Mouse (Mus musculus) hindbrain, embryonic 15.5 days (tissue): ENCODE data around the gene Pdzd2. TPM values are rescaled to one million over a fixed set of nuclear protein-coding genes. Genes with fewer than 3 reads are reported as not detected.
A peak's percentile ranks its signal among the peaks of the same experiment; 100 is the strongest.

ENCODE experiments used
- ATAC-seq: fragments of 200-750 bp; cut with Nextera tagmentation; 2 replicates; pipeline ENCODE4 v1.8.0; 2017; ENCODE audit warnings: low read depth, moderate number of reproducible peaks, moderate TSS enrichment; ENCODE audit not compliant: low FRiP score
- H3K27ac ChIP-seq: fragments of 300-500 bp; sonication (generic); replicated peaks from 2 replicates; pipeline ENCODE4 v1.5.1; 2015; ENCODE audit warnings: mild to moderate bottlenecking, inconsistent platforms
- H3K27me3 ChIP-seq: fragments of 300-500 bp; sonication (generic); 2 replicates; pipeline ENCODE4 v1.6.1; 2015; ENCODE audit warnings: control low read depth, inconsistent platforms
- H3K36me3 ChIP-seq: fragments of 300-500 bp; sonication (generic); 2 replicates; pipeline ENCODE4 v1.6.1; 2015; ENCODE audit warnings: control low read depth, inconsistent platforms
- H3K4me1 ChIP-seq: fragments of 300-500 bp; sonication (generic); replicated peaks from 2 replicates; pipeline ENCODE4 v1.6.1; 2015; ENCODE audit warnings: control low read depth, inconsistent platforms
- H3K4me2 ChIP-seq: fragments of 300-500 bp; sonication (generic); 2 replicates; pipeline ENCODE4 v1.6.1; 2015; ENCODE audit warnings: moderate library complexity, mild to moderate bottlenecking, inconsistent platforms
- H3K4me3 ChIP-seq: fragments of 300-500 bp; sonication (generic); 2 replicates; pipeline ENCODE4 v1.5.1; 2015; ENCODE audit warnings: mild to moderate bottlenecking, inconsistent platforms
- H3K9ac ChIP-seq: fragments of 300-500 bp; sonication (generic); 2 replicates; pipeline ENCODE4 v1.6.1; 2015; ENCODE audit warnings: inconsistent platforms
- H3K9me3 ChIP-seq: fragments of 300-500 bp; sonication (generic); 2 replicates; pipeline ENCODE4 v1.6.1; 2016; ENCODE audit warnings: control low read depth, inconsistent platforms
- WGBS: fragments of 180-500 bp; shearing (Covaris S2); methylation state at CpG from one replicate; pipeline ENCODE4 v1.1.7; 2015; 5-methylcytosine and 5-hydroxymethylcytosine counted together
- polyA plus RNA-seq: library from polyadenylated mRNA; unstranded; fragments of >200 nt; fragmentation: Nextera tagmentation; extraction: Ambion mirVana; gene quantifications from 2 replicates; pipeline ENCODE4 v1.2.1, GENCODE M21; 2015

Gene Pdzd2
- polyA plus RNA-seq, 1 experiment from 2014 or later: 16.9 TPM

GRCm38 (mm10) chr15:12360519-12361212 is 379.1 kb downstream of the Pdzd2 start:
- ATAC-seq: no peak
- Histone ChIP-seq H3K36me3 (0 out of 2 replicates have a peak, but pooled peaks cover 4% of the 10 kb centered on the region), H3K9ac (no peak overlapping the region), H3K4me2 (no peak overlapping the region), H3K4me1 (peaks cover 7% of the 10 kb centered on the region), H3K9me3 (no peaks in the 10 kb centered on the region), H3K27ac (no peak overlapping the region), H3K4me3 (no peak overlapping the region), H3K27me3 (no peaks in the 10 kb centered on the region)
- WGBS: 83% methylated on average over 19 of the region's 19 CpGs

GRCm38 (mm10) chr15:12358384-12358783 is 381.3 kb downstream of the Pdzd2 start:
- H3K9ac ChIP-seq: no peak overlapping the region
- H3K27ac ChIP-seq: no peak overlapping the region
- peaks cover 14% of the 10 kb centered on the region for H3K36me3 ChIP-seq
- H3K4me3 ChIP-seq: no peak overlapping the region
- H3K9me3 ChIP-seq: no peaks in the 10 kb centered on the region
- WGBS: 99% methylated on average over 5 of the region's 5 CpGs
- H3K4me2 ChIP-seq: no peak overlapping the region
- no peaks in the 10 kb centered on the region for H3K4me1 ChIP-seq
- no peak for ATAC-seq
- H3K27me3 ChIP-seq: no peaks in the 10 kb centered on the region

- no peak for ATAC-seq
- H3K36me3 ChIP-seq: peaks cover 21% of the 10 kb centered on the region
- no peak overlapping the region for H3K4me2 ChIP-seq
- H3K27me3 ChIP-seq: no peaks in the 10 kb centered on the region
- H3K4me3 ChIP-seq: no peak overlapping the region
- no peak overlapping the region for H3K27ac ChIP-seq
- no peak overlapping the region for H3K9ac ChIP-seq
- H3K9me3 ChIP-seq: no peaks in the 10 kb centered on the region
- H3K4me1 ChIP-seq: no peaks in the 10 kb centered on the region
These were observed 382.3 kb downstream of the Pdzd2 start for GRCm38 (mm10) chr15:12357459-12357858.

- Histone ChIP-seq H3K36me3 (peaks cover 24% of the 10 kb centered on the region), H3K4me3 (no peak overlapping the region), H3K9me3 (no peaks in the 10 kb centered on the region), H3K27ac (0 out of 2 replicates have a peak overlapping the region, but pooled peaks have one; percentile 6), H3K9ac (no peak overlapping the region), H3K4me1 (no peaks in the 10 kb centered on the region), H3K27me3 (no peaks in the 10 kb centered on the region), H3K4me2 (no peak overlapping the region)
- WGBS: 86% methylated on average over 7 of the region's 7 CpGs
- no peak for ATAC-seq
These were observed 383.8 kb downstream of the Pdzd2 start for GRCm38 (mm10) chr15:12355907-12356306.

- WGBS: 89% methylated on average over 6 of the region's 6 CpGs
- no peak for ATAC-seq
- Histone ChIP-seq H3K4me2 (no peak overlapping the region), H3K27ac (no peak overlapping the region), H3K9ac (no peak overlapping the region), H3K9me3 (no peaks in the 10 kb centered on the region), H3K27me3 (no peaks in the 10 kb centered on the region), H3K4me3 (no peak overlapping the region), H3K4me1 (no peaks in the 10 kb centered on the region), H3K36me3 (peaks cover 24% of the 10 kb centered on the region)
These were observed 384.5 kb downstream of the Pdzd2 start for GRCm38 (mm10) chr15:12355261-12355660.

GRCm38 (mm10) chr15:12354281-12354810 is 385.4 kb downstream of the Pdzd2 start:
- Histone ChIP-seq H3K4me2 (no peak overlapping the region), H3K4me1 (no peaks in the 10 kb centered on the region)
- WGBS: 100% methylated on average over 2 of the region's 2 CpGs

GRCm38 (mm10) chr15:12351470-12351869 is 388.3 kb downstream of the Pdzd2 start:
- no peak for ATAC-seq
- Histone ChIP-seq H3K4me2 (no peak overlapping the region), H3K9ac (no peak overlapping the region), H3K9me3 (no peaks in the 10 kb centered on the region), H3K27me3 (no peaks in the 10 kb centered on the region), H3K4me1 (no peaks in the 10 kb centered on the region), H3K4me3 (no peak overlapping the region), H3K27ac (no peak overlapping the region), H3K36me3 (peaks cover 28% of the 10 kb centered on the region)
- 92% methylated on average over 7 of the region's 7 CpGs for WGBS

More at GRCm38 (mm10) chr15:12354281-12354810, 385.4 kb downstream of the Pdzd2 start:
- no peak overlapping the region for H3K9ac ChIP-seq
- ATAC-seq: no peak
- H3K4me3 ChIP-seq: no peak overlapping the region
- H3K27me3 ChIP-seq: no peaks in the 10 kb centered on the region
- no peaks in the 10 kb centered on the region for H3K9me3 ChIP-seq
- H3K27ac ChIP-seq: no peak overlapping the region
- H3K36me3 ChIP-seq: peaks cover 28% of the 10 kb centered on the region

- H3K4me2 ChIP-seq: no peak overlapping the region
- H3K27me3 ChIP-seq: no peaks in the 10 kb centered on the region
- no peak for ATAC-seq
- WGBS: 88% methylated on average over 5 of the region's 5 CpGs
- H3K4me3 ChIP-seq: no peak overlapping the region
- H3K36me3 ChIP-seq: peaks cover 23% of the 10 kb centered on the region
- no peak overlapping the region for H3K9ac ChIP-seq
- H3K4me1 ChIP-seq: no peaks in the 10 kb centered on the region
- H3K9me3 ChIP-seq: no peaks in the 10 kb centered on the region
- H3K27ac ChIP-seq: no peak overlapping the region
These were observed 389.9 kb downstream of the Pdzd2 start for GRCm38 (mm10) chr15:12349840-12350239.

GRCm38 (mm10) chr15:12348950-12349349 is 390.8 kb downstream of the Pdzd2 start:
- ATAC-seq: no peak

GRCm38 (mm10) chr15:12346916-12347315 is 392.8 kb downstream of the Pdzd2 start:
- H3K9me3 ChIP-seq: no peaks in the 10 kb centered on the region
- peaks cover 13% of the 10 kb centered on the region for H3K36me3 ChIP-seq
- H3K4me3 ChIP-seq: no peak overlapping the region
- WGBS: 94% methylated on average over 3 of the region's 3 CpGs
- H3K27me3 ChIP-seq: no peaks in the 10 kb centered on the region
- no peak overlapping the region for H3K27ac ChIP-seq
- no peak overlapping the region for H3K9ac ChIP-seq
- ATAC-seq: no peak
- H3K4me1 ChIP-seq: no peaks in the 10 kb centered on the region
- no peak overlapping the region for H3K4me2 ChIP-seq

More at GRCm38 (mm10) chr15:12348950-12349349, 390.8 kb downstream of the Pdzd2 start:
- Histone ChIP-seq H3K27ac (no peak overlapping the region), H3K36me3 (peaks cover 18% of the 10 kb centered on the region), H3K4me1 (no peaks in the 10 kb centered on the region), H3K9ac (no peak overlapping the region), H3K4me2 (no peak overlapping the region), H3K27me3 (no peaks in the 10 kb centered on the region), H3K4me3 (no peak overlapping the region), H3K9me3 (no peaks in the 10 kb centered on the region)
- WGBS: 90% methylated on average over 3 of the region's 3 CpGs

GRCm38 (mm10) chr15:12341401-12341758 is 398.3 kb downstream of the Pdzd2 start:
- Histone ChIP-seq H3K27me3 (no peaks in the 10 kb centered on the region), H3K9me3 (no peaks in the 10 kb centered on the region), H3K27ac (peak overlapping the region; percentile 39; the same call in 1 of the 2 replicates), H3K4me3 (no peak overlapping the region), H3K36me3 (peaks cover 5% of the 10 kb centered on the region; the same call in 1 of the 2 replicates), H3K9ac (no peak overlapping the region), H3K4me2 (no peak overlapping the region), H3K4me1 (peaks cover 4% of the 10 kb centered on the region)
- ATAC-seq: 0 out of 2 replicates have a peak, but pooled peaks have one; percentile 42
- WGBS: 14% methylated on average over 4 of the region's 4 CpGs

- ATAC-seq: no peak
- WGBS: 35% methylated on average over 5 of the region's 5 CpGs
These were observed 399.0 kb downstream of the Pdzd2 start for GRCm38 (mm10) chr15:12340536-12341400.

More at GRCm38 (mm10) chr15:12340536-12341400, 399.0 kb downstream of the Pdzd2 start:
- Histone ChIP-seq H3K27me3 (no peaks in the 10 kb centered on the region), H3K4me1 (peaks cover 4% of the 10 kb centered on the region), H3K36me3 (peaks cover 5% of the 10 kb centered on the region; the same call in 1 of the 2 replicates), H3K9me3 (no peaks in the 10 kb centered on the region), H3K4me3 (no peak overlapping the region), H3K27ac (no peak overlapping the region), H3K9ac (no peak overlapping the region), H3K4me2 (no peak overlapping the region)
